Mouse (Mus musculus) C2C12 (cell line): ENCODE data around the gene Armh3. TPM values are rescaled to one million over a fixed set of nuclear protein-coding genes. Genes with fewer than 3 reads are reported as not detected.

ENCODE experiments used
- H3K27me3 ChIP-seq: one replicate; pipeline ENCODE4 v1.6.1; 2011; ENCODE audit not compliant: control insufficient read depth, insufficient read depth, insufficient read length
- H3K36me3 ChIP-seq: one replicate; pipeline ENCODE4 v1.6.1; 2011; ENCODE audit not compliant: control insufficient read depth, insufficient read depth
- H3K4me3 ChIP-seq: one replicate; pipeline ENCODE4 v1.5.1; 2011; ENCODE audit warnings: mild to moderate bottlenecking, control low read depth; ENCODE audit not compliant: poor library complexity, insufficient read depth, severe bottlenecking
- H3K79me2 ChIP-seq: one replicate; pipeline ENCODE4 v1.6.1; 2011; ENCODE audit not compliant: control insufficient read depth, insufficient read depth
- H3K79me3 ChIP-seq: one replicate; pipeline ENCODE4 v1.6.1; 2011; ENCODE audit warnings: low read depth, control low read depth
- H3ac ChIP-seq: one replicate; pipeline ENCODE3; 2011; ENCODE audit warnings: low read depth; ENCODE audit not compliant: control insufficient read depth, insufficient read length
- CEBPB ChIP-seq: IDR thresholded peaks from one replicate; pipeline ENCODE4 v1.6.1; 2011; ENCODE audit warnings: low read depth, mild to moderate bottlenecking, control low read depth, moderate library complexity
- CTCF ChIP-seq: IDR thresholded peaks from one replicate; pipeline ENCODE4 v1.5.1; 2011; ENCODE audit not compliant: control insufficient read depth, insufficient read depth, insufficient read length
- FOSL1 ChIP-seq: IDR thresholded peaks from one replicate; pipeline ENCODE4 v1.8.0; 2011; ENCODE audit warnings: mild to moderate bottlenecking, low read length; ENCODE audit not compliant: poor library complexity, insufficient read depth, severe bottlenecking
- MAX ChIP-seq: IDR thresholded peaks from one replicate; pipeline ENCODE4 v1.6.1; 2011; ENCODE audit warnings: mild to moderate bottlenecking, control low read depth
- MYOD1 ChIP-seq: IDR thresholded peaks from one replicate; pipeline ENCODE4 v1.6.1; 2011; ENCODE audit warnings: low read depth; ENCODE audit not compliant: control insufficient read depth, insufficient read length
- MYOG ChIP-seq: IDR thresholded peaks from one replicate; pipeline ENCODE4 v1.6.1; 2011; ENCODE audit not compliant: control insufficient read depth, insufficient read length; ENCODE audit errors: extremely low read depth
- USF1 ChIP-seq: IDR thresholded peaks from one replicate; pipeline ENCODE4 v1.6.1; 2011; ENCODE audit warnings: low read depth, mild to moderate bottlenecking, control low read depth, moderate library complexity
- polyA plus RNA-seq: library from polyadenylated mRNA; unstranded; fragments of >200 nt; fragmentation: generic; extraction: Trizol; gene quantifications from one replicate; pipeline ENCODE4 v1.2.1, GENCODE M21; 2012; ENCODE audit warnings: missing spikeins

Gene Armh3
- polyA plus RNA-seq, 1 experiment: 6.4 TPM

DNA sequence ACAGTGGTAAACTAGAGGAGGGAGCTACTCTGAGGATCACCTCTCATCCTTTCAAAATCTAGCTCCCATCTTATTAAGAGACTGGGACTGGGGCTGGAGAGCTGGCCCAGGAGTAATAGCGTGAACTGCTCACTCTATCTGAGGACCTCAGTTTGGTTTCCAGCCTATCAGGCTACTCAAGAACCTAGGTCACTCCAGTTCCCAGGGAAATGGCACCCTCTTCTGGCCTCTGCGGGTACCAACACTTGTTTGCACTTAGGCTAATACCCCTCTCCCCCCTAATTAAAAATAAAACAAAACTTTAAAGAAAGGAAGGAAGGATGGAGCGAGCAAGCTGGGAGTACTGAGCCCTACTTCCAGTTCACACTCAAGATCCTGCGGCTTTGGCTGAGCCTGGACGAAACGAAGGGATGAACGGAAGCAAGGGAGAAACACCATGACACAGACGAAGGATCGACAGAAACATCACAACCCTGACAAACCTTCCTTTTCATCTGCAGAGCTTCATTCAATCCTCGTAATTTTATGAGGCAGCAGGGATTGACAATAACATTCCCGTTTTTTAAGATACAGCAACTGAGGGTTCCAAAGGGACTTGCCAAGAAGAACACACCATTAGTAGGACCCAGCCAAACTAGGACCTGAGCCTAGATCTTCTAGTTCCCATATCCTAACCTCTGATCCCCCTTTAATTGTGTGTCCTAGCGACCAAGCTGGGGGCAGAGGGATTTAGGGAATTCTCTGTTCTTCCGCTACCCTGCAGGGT lies 38.4 kb upstream of the Armh3 start:
- H3K79me3 ChIP-seq: peaks cover 42% of the 10 kb centered on the region
- H3K4me3 ChIP-seq: no peak overlapping the region
- no peak overlapping the region for H3ac ChIP-seq
- no peaks in the 10 kb centered on the region for H3K27me3 ChIP-seq
- H3K79me2 ChIP-seq: peaks cover 60% of the 10 kb centered on the region
- TF ChIP-seq FOSL1 (no peak), MYOG (no peak)
- H3K36me3 ChIP-seq: peaks cover 44% of the 10 kb centered on the region

DNA sequence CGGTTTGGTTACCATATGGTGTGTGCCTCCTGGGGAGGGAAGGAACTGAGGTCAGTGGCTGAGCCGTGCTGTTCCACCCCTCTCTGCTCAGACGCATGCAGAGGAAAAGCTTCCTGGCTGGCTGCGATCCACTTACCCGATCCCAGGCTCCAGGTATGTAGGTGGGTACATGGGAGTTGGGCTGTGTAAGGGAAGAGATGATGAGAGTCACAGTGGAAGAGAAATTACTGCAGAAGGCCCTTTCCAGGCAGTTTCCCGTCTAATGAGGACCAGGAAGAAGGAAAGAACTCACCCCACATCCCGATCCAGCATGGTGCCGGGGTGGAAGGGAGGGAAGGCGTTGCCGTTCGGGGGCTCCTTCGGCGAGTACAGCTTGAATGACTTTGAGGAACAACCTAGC lies 37.7 kb upstream of the Armh3 start:
- Histone ChIP-seq H3K79me3 (peaks cover 35% of the 10 kb centered on the region), H3K36me3 (peaks cover 51% of the 10 kb centered on the region), H3K79me2 (peaks cover 53% of the 10 kb centered on the region), H3K4me3 (no peak overlapping the region), H3ac (no peak overlapping the region), H3K27me3 (no peaks in the 10 kb centered on the region)
- TF ChIP-seq USF1 (no peak), MYOD1 (no peak), MYOG (no peak), MAX (no peak)

DNA sequence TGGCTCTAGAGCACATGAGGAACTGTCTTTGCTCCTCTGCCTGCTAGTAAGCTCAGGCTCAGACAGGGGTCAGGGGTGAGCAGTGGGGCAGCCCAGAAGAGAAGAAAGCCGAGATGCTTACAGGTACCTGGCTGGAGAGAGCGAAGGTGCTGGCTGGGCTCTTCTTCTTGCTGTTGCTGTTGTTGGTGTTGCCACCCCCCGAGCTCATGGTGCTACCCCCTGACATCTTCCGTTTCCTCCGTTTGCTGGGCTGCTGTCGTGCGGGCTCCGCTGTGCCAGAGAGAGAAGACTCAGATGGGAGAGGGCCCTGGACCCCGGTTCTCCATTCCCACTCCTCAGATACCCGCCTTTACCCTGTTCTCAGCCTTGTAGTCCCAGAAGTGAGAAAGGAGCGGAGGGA lies 35.6 kb upstream of the Armh3 start:
- no peaks in the 10 kb centered on the region for H3K27me3 ChIP-seq
- H3K79me2 ChIP-seq: peaks cover 36% of the 10 kb centered on the region
- H3K36me3 ChIP-seq: peaks cover 52% of the 10 kb centered on the region
- TF ChIP-seq USF1 (no peak), CTCF (no peak), MYOD1 (no peak), MYOG (no peak), MAX (no peak), FOSL1 (no peak), CEBPB (no peak)
- H3K79me3 ChIP-seq: peaks cover 30% of the 10 kb centered on the region
- no peak overlapping the region for H3K4me3 ChIP-seq
- no peak overlapping the region for H3ac ChIP-seq

DNA sequence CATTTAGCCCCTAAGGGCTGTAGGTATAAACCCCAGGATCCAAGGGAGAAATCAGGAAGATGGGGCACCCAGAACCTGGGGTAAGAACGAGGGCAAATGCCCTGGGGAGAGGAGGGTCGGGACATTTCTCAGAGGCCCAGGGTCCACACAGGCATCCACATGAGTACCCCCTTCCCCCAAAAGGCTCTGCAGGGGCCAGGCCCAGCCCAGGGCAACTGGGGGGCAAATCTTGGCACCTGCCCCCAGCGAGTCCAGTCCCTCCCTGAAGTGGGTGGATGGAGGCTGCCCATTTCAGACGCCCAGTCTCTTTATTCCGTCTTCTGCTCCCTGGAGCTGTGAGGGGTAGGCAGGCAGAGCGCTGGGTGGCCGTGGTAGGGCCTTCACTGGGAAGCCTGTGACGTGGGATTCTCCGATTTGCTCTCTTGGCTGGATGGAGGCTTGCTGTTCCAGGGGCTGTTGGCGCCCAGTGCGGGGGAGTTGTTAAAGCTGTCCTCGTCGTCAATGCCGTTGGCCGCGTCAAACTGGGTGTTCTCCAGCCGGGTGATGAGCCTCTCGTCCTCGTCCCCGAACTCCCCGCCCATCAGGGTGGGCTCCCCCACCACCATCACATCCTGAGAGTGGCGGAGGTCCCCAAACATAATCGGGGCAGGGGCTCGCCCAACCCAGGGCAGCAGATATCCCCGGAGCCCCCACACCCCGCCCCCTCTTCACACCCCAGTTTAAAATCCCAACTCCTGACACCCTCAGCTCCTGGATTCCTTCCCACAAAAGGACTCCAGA lies 34.6 kb upstream of the Armh3 start:
- peaks cover 52% of the 10 kb centered on the region for H3K36me3 ChIP-seq
- no peak overlapping the region for H3ac ChIP-seq
- H3K79me3 ChIP-seq: peaks cover 20% of the 10 kb centered on the region
- H3K4me3 ChIP-seq: no peak overlapping the region
- H3K79me2 ChIP-seq: peaks cover 26% of the 10 kb centered on the region
- H3K27me3 ChIP-seq: no peaks in the 10 kb centered on the region
- no peak for TF ChIP-seq MYOG
- no peak for TF ChIP-seq FOSL1
- no peak for TF ChIP-seq MYOD1
- TF ChIP-seq MAX: no peak
- TF ChIP-seq USF1: no peak
- TF ChIP-seq CTCF: no peak
- no peak for TF ChIP-seq CEBPB

DNA sequence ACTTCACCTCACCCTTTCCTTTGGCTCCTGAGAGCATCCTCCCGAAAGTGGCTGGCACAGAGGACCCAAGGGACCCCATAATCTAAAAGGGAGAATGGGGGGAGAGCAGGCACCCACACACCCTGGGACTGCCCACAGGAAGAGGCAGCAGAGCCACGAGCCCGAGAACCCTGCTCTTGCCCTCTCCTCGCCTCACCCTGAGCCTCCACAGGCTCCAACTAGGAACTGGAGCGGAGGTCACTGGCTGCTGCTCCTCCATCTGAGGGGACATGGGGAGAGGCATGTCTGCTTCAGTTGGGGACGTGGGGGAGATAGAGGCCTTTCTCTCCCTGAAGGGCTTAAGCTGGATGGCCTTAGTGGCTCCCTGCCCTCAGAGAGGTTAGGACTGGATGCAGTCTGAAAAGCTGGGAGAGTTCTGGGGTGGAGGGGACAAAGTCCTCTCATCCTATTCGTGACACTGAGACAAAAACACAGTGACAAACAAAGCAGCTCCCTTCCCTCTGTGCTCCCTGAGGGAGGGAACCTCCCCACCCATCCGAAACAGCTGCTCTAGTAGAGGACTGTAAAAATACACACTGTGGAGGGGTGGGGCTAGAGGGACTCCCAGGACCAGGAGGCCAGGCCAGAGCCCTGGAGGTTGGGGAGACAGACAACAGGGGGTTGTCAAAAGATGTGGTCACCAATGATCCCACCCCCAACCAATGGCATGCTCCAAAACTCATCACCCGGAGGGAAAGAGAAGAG lies 33.6 kb upstream of the Armh3 start:
- no peak overlapping the region for H3K4me3 ChIP-seq
- peaks cover 9% of the 10 kb centered on the region for H3K79me3 ChIP-seq
- no peaks in the 10 kb centered on the region for H3K27me3 ChIP-seq
- peaks cover 52% of the 10 kb centered on the region for H3K36me3 ChIP-seq
- TF ChIP-seq MYOG: no peak
- no peak for TF ChIP-seq USF1
- no peak for TF ChIP-seq MAX
- TF ChIP-seq FOSL1: no peak
- TF ChIP-seq CTCF: no peak
- no peak for TF ChIP-seq CEBPB
- H3ac ChIP-seq: no peak overlapping the region
- peaks cover 15% of the 10 kb centered on the region for H3K79me2 ChIP-seq
